Mouse (Mus musculus) adrenal gland, adult 18-20 months (tissue): Measurements from ENCODE around the gene 4933405L10Rik. TPM values are rescaled to one million over a fixed set of nuclear protein-coding genes. Genes with fewer than 3 reads are reported as not detected.

Source experiments
- DNase-seq, 2 experiments: peaks; one replicate each; pipeline ENCODE4 v3.0.0; 2021 to 2022; ENCODE audit warnings: low spot score in 2 of 2
- total RNA-seq, 2 experiments: library from RNA; stranded (reverse); gene quantifications; 1 replicate in 1 of 2; 2 replicates in 1 of 2; pipeline ENCODE4 v1.2.3; 2021

The 4933405L10Rik gene
- total RNA-seq, 2 experiments from 2014 or later = not detected

DNA sequence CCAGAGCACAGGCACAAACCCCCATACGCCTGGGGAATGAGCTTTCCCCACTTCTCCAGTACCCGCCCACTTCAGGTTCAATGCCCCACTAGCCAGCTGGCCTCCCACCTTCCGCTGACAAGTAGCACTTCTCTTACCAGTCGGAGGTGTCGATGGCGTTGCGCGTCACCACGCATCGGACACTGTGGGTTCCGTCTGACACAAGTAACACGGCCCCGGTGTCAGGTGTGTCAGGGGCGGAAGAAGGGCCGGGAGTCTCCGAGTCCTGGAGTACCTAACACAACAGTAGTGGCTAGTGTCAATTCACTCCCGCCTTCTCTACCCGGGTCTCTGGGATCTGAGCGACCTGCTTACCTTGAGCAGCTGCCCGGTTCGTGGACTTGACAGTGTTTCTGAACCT is 6.9 kb upstream of the 4933405L10Rik start:
- DNase-seq = no peak

DNA sequence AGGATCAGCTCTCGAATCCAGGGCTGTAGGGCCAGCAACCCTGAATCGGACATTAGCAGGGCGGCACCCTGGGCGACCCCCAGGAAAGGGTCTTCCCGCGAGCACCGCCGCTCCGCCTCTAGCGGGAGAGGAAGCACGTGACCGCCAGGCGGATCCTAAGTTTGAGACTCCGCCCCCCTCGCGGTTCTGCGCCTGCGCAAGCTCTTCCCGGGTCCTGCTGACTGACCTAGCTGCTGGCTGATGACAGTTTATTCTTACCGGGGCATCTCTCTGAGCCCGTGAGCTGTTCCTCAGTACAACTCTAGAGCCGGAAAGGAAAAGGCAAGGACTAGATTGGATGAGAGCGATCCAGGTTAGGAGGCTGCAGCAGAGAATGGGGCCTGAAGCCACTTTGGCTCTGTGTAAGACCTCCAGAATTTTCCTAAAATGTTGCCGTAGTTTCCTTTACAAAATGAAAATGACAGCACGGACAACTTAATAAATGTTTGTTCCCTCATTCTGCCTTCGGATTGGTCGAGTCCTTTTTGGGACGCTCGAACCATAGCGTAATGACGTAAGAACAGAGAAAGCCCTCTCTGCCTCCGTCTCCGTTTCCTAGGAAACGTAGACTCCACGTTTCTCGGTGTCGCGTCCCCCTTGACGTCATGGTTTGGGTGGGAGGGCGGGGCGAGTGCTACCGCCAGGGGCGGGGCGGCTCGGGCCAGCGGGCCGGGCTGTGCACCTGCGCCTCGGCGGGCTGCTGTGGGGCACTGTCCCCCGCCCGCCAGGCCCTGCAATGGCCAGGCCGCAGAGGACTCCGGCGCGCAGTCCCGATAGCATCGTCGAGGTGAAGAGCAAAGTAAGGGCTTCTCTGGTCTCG is 6.3 kb upstream of the 4933405L10Rik start, which contains the start of the genes Acd and Pard6a:
Gene Acd (minus strand): TSS at position 137 of the 859 bp plus-strand sequence.
Gene Pard6a (plus strand): TSS at position 183 of the 859 bp plus-strand sequence.
- DNase-seq = peak; percentile 98

DNA sequence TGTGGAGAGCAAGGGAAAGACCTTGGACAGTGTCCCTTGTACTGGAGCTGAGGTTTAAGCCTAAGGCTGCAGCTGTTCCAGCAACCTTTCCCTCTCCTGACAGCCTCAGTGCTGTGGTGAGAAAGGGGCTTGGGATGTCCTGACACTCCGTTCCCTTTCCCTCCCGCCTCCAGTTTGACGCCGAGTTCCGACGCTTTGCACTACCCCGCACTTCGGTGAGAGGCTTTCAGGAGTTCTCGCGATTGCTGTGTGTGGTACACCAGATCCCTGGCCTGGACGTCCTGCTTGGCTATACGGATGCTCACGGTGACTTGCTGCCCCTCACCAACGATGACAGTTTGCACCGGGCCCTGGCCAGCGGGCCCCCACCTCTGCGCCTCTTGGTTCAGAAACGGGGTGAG is 5.5 kb upstream of the 4933405L10Rik start:
- no peak for DNase-seq

DNA sequence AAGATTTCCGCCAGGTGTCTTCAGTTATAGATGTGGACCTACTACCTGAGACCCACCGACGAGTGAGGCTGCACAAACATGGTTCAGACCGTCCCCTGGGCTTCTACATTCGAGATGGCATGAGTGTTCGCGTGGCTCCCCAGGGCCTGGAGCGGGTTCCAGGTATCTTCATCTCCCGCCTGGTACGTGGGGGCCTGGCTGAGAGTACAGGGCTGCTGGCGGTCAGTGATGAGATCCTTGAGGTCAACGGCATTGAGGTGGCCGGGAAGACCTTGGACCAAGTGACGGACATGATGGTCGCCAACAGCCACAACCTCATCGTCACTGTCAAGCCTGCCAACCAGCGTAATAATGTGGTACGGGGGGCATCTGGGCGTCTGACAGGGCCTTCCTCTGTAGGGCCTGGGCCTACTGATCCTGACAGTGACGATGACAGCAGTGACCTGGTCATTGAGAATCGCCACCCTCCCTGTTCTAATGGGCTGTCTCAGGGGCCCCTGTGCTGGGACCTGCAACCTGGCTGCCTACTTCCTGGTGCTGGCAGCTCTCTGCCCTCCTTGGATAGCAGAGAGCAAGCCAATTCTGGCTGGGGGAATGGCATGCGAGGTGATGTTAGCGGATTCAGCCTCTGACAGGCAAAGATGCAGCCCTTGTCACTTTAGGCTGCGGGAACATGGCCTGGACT is 4.6 kb upstream of the 4933405L10Rik start:
- no peak for DNase-seq

DNA sequence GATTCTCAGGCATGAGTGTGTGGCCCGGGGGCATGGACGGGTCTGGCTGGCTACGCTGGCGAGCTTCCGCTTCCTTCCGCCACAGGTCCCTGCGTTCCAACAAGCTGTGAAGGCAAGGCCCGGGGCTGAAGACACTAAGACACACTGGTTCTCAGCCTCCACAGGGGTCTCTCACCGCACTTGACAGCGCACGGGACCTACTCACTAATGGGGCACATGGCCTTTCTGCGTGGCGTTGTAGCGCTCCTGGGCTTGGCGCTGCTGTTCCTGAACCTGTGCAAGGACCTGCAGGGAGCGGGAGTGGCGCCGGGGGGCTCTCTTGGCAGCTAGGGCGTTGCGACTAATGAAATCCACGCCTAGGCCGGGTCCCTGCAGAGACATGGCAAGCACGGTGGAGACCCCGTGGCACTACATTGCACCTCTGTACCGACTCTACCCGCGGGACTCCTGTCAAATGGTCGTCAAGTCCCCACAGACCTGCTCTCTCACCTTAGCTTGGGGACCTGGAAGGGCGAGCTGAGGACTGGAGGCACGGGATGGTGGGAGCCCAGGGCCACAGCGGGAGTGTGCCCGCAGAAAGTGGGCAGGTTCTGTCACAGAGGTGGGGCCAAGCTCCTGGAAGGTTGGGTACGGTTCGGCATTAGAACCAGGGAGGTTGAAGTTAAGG is 3.2 kb upstream of the 4933405L10Rik start:
- no peak for DNase-seq

DNA sequence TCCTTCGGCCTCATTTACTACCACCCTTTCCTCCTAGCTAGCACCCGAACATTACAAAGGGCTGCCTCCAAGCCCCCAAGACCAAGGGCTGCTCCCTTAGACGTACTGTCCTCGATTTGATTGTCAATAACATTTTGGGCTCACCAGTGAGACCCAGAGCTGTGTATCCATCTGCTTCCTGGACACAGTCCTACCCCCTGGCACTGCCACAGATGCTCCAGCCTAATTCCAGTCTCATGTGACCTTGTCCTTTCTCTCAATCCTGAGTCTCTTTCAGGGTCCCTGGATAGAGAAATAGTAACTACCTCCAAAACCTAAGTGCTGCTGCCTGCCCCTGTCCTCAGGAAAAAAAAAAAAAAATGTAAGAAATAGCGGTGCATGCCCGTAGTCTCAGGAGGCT is 2.5 kb upstream of the 4933405L10Rik start:
- no peak for DNase-seq

DNA sequence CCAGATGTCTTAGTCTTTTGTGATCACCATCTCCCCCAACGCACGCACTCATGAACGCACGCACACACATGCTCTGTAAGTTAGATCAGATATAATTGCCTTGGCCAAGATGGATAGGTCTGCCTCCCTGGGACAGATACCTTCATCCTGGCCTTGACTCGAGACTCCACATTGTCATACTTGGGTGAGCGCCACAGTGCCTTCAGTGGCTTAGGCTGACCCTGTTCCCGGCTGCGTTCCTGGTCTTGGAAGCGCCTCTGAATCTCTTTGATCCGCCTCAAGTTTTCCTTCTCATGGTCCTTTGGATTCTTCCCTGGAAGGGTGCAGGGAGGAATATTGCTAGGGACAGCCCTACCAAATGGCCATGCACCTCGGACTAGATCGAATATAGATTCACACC is 1.0 kb upstream of the 4933405L10Rik start:
- DNase-seq = no peak

DNA sequence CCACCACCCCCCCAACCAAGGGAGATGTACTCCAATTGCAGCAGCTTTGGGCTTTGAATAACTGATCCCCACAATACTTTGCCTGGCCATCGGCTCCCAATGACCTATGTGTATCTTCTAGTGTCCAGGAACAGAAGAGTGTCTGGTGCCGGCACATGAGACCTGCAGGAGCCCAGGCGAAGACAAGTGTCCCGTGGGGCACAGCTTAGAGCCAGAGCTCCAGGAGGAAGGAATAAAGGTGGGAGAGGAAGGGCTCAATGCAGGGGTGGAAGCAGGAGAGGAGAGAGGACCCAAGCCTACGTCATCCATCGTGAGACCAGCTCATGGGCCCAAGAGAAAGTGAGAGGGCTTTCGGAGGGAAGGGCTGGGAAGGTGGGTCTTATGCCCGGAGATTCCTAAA is 1.2 kb downstream of the 4933405L10Rik start:
- DNase-seq = no peak

DNA sequence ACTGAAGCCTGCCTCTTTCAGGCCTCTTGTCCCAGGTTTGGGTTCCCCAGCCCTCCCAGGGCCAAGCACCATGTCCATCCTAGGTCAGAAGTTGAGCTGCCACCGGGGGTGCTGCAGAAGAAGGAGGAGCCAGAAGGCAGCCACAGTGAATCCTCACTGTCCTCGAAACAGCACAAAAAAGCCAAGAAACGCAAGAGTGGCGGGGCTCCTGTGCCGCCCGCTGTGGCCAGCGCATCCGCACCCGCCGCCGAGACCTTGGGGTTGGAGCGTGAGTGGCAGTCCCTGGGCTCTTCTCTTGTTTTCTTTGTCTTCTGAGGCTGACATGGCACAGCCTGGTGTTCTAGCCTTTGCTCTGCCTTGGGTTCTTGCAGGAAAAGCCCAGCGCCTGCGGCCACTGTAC is 1.9 kb downstream of the 4933405L10Rik start:
- no peak for DNase-seq

DNA sequence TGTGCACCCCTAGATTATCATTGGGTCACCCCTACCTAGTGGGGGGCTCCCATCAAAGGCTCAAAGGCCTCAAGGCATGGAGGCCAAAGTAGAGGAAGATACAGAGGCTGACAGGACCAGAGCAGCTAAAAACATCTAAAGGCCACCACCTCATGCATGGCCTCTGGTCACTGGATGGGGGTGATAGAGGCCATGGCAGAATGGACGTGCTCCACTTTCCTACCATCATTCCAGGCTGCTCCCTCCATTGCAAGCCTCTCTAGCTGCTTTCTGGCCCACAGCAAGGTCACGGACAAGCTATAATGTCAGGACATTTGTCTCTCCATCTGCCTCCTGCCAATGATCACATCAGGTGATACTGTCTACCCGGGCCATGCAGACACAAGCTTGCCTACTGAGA is 4.8 kb downstream of the 4933405L10Rik start:
- DNase-seq = no peak

DNA sequence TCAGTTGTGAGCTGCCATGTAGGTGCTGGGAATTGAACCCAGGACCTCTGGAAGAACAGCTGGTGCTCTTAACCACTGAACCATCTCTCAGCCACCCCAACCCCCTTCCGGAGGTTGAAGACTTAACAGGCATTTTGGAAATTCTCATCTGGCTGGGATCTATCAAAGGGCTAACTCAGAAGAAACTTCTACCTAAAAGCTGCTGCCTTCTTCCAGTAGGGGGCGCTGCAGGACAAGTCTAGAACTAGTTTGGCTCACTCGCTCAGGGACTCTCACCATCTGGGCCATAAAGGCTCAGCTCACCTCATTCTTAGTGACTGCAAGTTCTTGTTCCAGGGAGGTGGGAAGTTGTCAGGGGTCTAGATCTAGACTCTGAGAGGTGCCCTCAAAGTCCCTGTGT is 6.7 kb downstream of the 4933405L10Rik start:
- peak; percentile 90 to 92 for DNase-seq

DNA sequence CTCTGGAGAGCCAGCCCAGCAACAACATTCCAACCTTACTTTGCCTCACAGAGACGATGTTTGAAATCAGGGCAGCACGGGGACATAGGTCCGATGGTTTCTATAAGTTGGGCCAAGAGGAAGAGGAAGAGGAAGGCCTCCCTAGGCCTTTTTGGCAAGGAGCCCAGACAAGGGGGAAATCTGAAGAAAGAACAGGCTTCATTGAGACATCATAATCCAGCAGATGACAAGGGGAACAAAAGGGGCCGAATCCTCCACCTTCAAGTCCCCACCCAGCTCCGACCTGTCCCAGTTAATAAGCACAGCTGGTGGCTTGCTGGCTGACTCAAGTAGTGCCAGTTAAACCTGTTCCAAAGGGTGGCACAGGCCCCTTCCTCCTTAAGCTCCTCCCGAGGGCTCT is 7.6 kb downstream of the 4933405L10Rik start:
- DNase-seq = no peak

DNA sequence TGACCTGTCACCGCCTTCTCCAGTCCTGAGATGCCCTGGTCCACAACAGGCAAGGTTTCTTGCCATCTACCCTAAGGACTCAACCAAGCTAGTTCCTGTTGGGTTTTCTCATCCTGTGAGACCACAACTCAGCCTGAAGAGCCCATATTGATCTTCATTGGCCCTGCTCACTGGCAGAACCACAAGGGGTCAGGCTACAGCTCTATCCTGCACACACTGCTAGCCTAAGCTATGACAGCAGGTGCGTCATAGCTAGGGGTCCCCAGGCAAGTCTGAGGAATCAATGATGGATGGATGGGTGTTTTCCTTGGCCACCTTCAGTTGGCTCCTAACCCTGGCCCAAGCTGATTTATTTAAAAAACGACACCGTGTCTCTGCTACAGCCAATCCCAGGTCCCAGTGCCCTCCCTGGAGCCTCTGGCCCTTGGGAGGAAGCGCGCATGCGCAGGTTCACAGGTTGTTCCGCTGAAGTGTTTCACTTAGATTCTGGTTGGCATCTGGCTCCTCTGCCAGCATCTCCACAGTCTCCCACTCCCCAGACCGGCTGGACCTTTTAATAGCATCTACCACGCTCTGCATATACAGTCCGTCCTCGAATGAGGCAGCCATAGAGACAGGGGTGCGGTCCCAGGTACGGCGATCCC is 9.0 kb downstream of the 4933405L10Rik start:
- DNase-seq = no peak

DNA sequence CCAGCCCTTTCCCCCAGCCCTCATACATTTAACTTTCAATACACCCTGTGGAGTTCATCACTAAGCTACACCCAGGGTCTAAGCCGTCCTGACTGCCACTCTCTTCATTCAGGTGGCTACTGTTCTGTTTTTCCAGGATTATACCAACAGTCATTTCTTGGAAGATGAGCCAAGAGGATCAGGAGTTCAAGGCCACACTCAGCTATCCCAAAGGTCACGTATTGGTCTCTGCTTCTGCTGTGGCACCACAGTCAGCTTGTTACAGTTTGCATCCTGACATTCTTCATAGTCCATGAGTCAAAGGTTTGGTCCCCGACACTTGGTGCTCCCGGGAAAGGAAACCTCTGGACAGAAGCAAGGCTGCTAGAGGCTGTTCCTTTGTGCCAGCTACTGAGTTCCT is 12.2 kb downstream of the 4933405L10Rik start:
- no peak for DNase-seq

DNA sequence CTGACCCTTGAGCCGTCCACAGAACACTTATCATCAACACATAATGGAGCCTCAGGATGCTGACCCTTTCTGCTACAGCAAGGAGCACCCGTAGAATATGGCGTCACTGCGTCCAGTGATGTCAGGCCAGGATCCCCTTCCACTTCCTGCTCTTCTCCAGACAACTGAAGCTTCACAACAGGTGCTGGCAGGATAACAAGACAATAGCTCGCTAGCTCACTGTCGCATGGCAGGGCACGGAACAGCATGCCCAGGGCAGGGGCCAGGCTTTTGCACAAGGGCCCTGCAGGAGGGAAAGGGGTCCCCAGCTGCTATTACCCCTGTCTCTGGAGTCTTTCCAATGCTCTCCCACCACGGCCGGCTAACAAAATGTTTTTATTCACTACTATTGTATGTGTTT is 15.4 kb downstream of the 4933405L10Rik start:
- no peak for DNase-seq

DNA sequence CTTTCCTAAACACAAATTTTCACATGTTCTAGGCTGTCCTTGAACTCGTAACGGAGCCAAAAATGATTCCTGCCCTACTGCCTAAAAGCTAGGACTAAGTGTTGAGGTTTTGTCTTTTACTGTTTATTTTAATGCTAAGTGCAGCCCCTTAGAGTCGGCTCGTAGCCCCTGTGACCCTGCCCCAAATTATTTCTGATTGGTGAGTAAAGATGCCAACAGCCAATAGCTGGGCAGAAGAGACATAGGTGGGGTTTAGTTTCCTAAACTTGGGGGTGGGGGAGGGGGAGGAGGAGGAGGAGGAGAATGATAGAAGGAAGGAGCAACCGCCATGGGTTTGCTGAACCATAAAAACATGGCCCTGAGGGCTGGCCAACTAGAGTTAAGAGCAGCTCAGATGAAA is 18.3 kb downstream of the 4933405L10Rik start:
- DNase-seq = no peak

DNA sequence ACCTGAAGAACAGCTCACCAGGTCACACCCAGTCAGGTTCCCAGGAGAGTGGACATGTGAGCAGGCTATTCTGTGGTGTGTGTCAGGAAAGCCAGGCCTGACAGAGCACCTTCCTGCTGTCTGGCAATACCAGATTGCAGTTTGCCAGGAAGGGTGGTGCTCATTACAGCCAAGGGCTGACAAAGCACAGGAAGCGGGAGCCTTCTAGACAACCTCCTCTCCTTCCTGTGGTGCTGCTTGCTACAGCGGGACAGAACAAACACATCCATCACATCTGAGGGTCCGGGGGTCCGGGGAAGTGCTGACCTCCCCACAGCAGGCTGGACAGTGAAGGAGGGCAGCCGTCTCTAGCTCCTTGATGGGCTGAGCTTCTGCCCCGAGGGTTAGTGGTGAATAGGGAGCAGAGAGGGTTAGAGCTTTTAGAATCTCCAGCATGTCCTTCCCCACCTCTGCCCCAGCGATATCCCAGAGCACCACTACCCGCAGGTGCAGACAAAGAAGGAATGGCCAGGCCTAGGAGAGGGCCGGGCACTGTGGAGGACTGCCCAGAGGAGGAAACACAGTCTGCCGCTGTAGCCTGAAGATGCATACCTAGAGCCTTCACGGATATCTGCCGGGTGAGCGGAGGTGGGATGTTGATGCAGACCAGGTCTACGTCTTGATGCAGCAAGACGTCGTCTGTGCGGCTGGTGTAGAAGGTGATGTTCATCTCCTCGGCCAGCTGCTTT is 20.1 kb downstream of the 4933405L10Rik start:
- no peak for DNase-seq

DNA sequence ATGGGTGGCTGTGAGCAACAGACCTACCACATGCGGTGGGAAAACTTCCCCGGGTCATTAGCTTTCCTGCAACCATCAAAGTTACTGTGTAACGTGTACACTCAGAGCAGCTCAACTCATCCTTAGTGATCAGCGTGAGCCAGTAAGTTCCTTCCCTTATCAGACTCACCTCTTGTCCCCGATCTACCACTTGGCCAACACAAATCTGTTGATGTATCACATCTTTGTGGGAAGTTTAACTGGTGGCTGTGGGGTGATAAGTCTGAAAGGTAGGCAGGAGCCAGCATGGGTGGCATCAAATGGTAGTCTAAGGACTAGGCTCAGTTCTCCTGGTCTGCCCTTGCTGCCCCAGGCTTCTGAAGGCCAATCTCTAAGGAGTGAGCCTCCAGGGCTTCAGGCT is 24.7 kb downstream of the 4933405L10Rik start:
- DNase-seq = no peak

DNA sequence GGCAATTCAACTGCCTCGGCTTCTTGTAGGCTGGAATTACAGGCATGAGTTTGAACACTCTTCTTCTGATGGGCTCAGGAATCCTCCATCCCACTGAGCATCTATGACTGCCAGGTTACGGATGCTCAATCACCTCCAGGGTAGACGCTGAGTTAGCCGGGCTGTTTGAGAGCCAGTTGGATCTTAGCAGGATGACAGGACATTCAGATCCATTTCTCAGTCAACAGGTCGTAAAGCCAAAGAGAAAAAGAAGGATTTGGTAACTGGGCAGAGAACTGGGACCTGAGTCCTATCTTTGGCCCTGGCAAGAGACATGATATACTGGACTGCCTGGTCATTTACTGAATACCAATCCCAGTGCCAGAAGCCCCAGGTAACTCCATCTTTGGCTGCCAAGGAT is 31.8 kb downstream of the 4933405L10Rik start:
- DNase-seq = no peak

DNA sequence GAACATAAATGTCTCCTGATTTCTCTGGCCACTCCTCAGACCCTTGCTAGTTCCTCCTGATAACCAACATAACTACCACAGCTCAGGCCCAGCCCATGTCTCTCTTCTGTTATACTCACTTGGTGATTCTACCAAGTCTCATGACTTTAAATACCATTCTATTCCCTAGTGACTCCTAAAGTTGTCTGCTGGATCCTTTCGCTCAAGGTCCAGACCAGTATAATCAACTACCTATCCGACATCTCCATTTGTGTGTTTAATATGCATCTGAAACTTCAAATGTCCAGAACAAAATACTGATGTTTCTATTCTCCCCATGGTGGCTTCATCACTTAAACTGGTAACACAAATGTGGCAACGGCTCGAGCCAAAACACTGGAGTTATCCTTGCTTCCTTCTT is 35.8 kb downstream of the 4933405L10Rik start:
- no peak for DNase-seq

DNA sequence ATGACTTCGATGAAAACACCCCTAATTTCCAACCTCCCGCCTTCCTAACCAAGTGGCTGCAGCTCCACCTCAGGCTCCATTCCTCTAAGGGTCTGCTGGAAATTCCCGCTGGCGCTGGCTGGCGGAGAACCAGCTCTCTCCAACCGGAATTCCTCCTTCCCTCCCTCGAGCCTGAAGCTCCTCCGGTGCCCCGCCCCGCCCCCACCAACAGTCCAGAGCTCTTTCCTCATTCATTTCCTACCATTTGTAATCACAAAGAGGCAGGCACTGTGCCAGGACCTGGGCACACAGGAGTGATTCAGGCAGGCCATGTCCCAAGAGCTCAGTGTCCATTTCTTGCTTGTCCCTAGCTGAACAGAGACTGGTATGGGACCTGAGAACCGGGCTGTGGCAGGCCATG is 43.2 kb downstream of the 4933405L10Rik start:
- peak; percentile 71 to 73 for DNase-seq
